Mouse (Mus musculus): ENCODE data around the gene Gnas. TPM values are rescaled to one million over a fixed set of nuclear protein-coding genes. Genes with fewer than 3 reads are reported as not detected.

Gnas gene
- polyA plus RNA-seq, 2 experiments = 286 to 302 TPM

GRCm38 (mm10) chr2:174260908-174261800 lies 23.0 kb upstream of the Gnas start:
- H3K27me3 ChIP-seq (ENCODE audit: control insufficient read depth, insufficient read depth, low read length) = no peaks in the 10 kb centered on the region
- H3K9me3 ChIP-seq (ENCODE audit: control insufficient read depth, low read length) = no peaks in the 10 kb centered on the region
- no peak overlapping the region for H3K27ac ChIP-seq
- H3K4me1 ChIP-seq (replicated peaks; ENCODE audit: control insufficient read depth in 2 of 2, insufficient read depth in 2 of 2, low read length in 1 of 2) = no peaks in the 10 kb centered on the region
- H3K9ac ChIP-seq (replicated peaks) = no peak overlapping the region
- WGBS (ENCODE audit: insufficient replicate concordance) = 20% methylated on average over 4 of the region's 4 CpGs
- H3K36me3 ChIP-seq (replicated peaks; ENCODE audit: control insufficient read depth, insufficient read depth, low read depth) = no peaks in the 10 kb centered on the region
- ATAC-seq (ENCODE audit: insufficient read depth) (no peak), DNase-seq (ENCODE audit: low read depth in 3 of 3, low spot score in 3 of 3) (no peak)
- TF ChIP-seq EP300 (IDR thresholded peaks at IDR 0.05; ENCODE audit: low read depth) (no peak), CTCF (IDR thresholded peaks at IDR 0.05; ENCODE audit: low read depth) (no peak)
- no peak overlapping the region for H3K4me2 ChIP-seq (ENCODE audit: low read depth)
- H3K4me3 ChIP-seq (ENCODE audit: insufficient read depth in 1 of 2, low read depth in 2 of 2, low read length in 2 of 2) = no peak overlapping the region

GRCm38 (mm10) chr2:174261801-174262200 lies 22.3 kb upstream of the Gnas start:
- DNase-seq (ENCODE audit: low read depth in 3 of 3, low spot score in 3 of 3) (no peak), ATAC-seq (ENCODE audit: insufficient read depth) (no peak)
- Histone ChIP-seq H3K4me1 (replicated peaks; ENCODE audit: control insufficient read depth in 2 of 2, insufficient read depth in 2 of 2, low read length in 1 of 2) (no peaks in the 10 kb centered on the region), H3K9ac (replicated peaks) (no peak overlapping the region), H3K4me3 (ENCODE audit: insufficient read depth in 1 of 2, low read depth in 2 of 2, low read length in 2 of 2) (no peak overlapping the region), H3K36me3 (replicated peaks; ENCODE audit: control insufficient read depth, insufficient read depth, low read depth) (no peaks in the 10 kb centered on the region), H3K4me2 (ENCODE audit: low read depth) (no peak overlapping the region), H3K9me3 (ENCODE audit: control insufficient read depth, low read length) (no peaks in the 10 kb centered on the region), H3K27me3 (ENCODE audit: control insufficient read depth, insufficient read depth, low read length) (no peaks in the 10 kb centered on the region), H3K27ac (no peak overlapping the region)
- 44% methylated on average over 6 of the region's 6 CpGs for WGBS (ENCODE audit: insufficient replicate concordance)
- TF ChIP-seq CTCF (IDR thresholded peaks at IDR 0.05; ENCODE audit: low read depth) (no peak), EP300 (IDR thresholded peaks at IDR 0.05; ENCODE audit: low read depth) (no peak)

- Histone ChIP-seq H3K27me3 (ENCODE audit: control insufficient read depth, insufficient read depth, low read length) (no peaks in the 10 kb centered on the region), H3K27ac (no peak overlapping the region), H3K36me3 (replicated peaks; ENCODE audit: control insufficient read depth, insufficient read depth, low read depth) (no peaks in the 10 kb centered on the region), H3K4me1 (replicated peaks; ENCODE audit: control insufficient read depth in 2 of 2, insufficient read depth in 2 of 2, low read length in 1 of 2) (no peaks in the 10 kb centered on the region), H3K9me3 (ENCODE audit: control insufficient read depth, low read length) (no peaks in the 10 kb centered on the region), H3K9ac (replicated peaks) (no peak overlapping the region), H3K4me3 (ENCODE audit: insufficient read depth in 1 of 2, low read depth in 2 of 2, low read length in 2 of 2) (no peak overlapping the region), H3K4me2 (ENCODE audit: low read depth) (no peak overlapping the region)
- DNase-seq (ENCODE audit: low read depth in 3 of 3, low spot score in 3 of 3) (no peak), ATAC-seq (ENCODE audit: insufficient read depth) (0 out of 2 replicates have a peak, but pooled peaks have one; percentile 7)
- TF ChIP-seq EP300 (IDR thresholded peaks at IDR 0.05; ENCODE audit: low read depth) (no peak), CTCF (IDR thresholded peaks at IDR 0.05; ENCODE audit: low read depth) (no peak)
- 43% methylated on average over 5 of the region's 5 CpGs for WGBS (ENCODE audit: insufficient replicate concordance)
Observed at GRCm38 (mm10) chr2:174263110-174263815, 20.9 kb upstream of the Gnas start.

GRCm38 (mm10) chr2:174264248-174264647 lies 19.9 kb upstream of the Gnas start:
- Histone ChIP-seq H3K4me1 (replicated peaks; ENCODE audit: control insufficient read depth in 2 of 2, insufficient read depth in 2 of 2, low read length in 1 of 2) (no peaks in the 10 kb centered on the region), H3K27ac (no peak overlapping the region), H3K9ac (replicated peaks) (no peak overlapping the region), H3K4me2 (ENCODE audit: low read depth) (no peak overlapping the region), H3K9me3 (ENCODE audit: control insufficient read depth, low read length) (no peaks in the 10 kb centered on the region), H3K36me3 (replicated peaks; ENCODE audit: control insufficient read depth, insufficient read depth, low read depth) (no peaks in the 10 kb centered on the region), H3K4me3 (ENCODE audit: insufficient read depth in 1 of 2, low read depth in 2 of 2, low read length in 2 of 2) (no peak overlapping the region), H3K27me3 (ENCODE audit: control insufficient read depth, insufficient read depth, low read length) (no peaks in the 10 kb centered on the region)
- TF ChIP-seq CTCF (IDR thresholded peaks at IDR 0.05; ENCODE audit: low read depth) = no peak
- no peak for TF ChIP-seq EP300 (IDR thresholded peaks at IDR 0.05; ENCODE audit: low read depth)
- ATAC-seq (ENCODE audit: insufficient read depth) = no peak
- WGBS (ENCODE audit: insufficient replicate concordance) = 70% methylated on average over 8 of the region's 8 CpGs
- DNase-seq (ENCODE audit: low read depth in 3 of 3, low spot score in 3 of 3) = no peak

GRCm38 (mm10) chr2:174270416-174270815 lies 13.7 kb upstream of the Gnas start:
- H3K4me1 ChIP-seq (replicated peaks; ENCODE audit: control insufficient read depth in 2 of 2, insufficient read depth in 2 of 2, low read length in 1 of 2) = no peaks in the 10 kb centered on the region
- H3K9ac ChIP-seq (replicated peaks) = no peak overlapping the region
- no peaks in the 10 kb centered on the region for H3K27me3 ChIP-seq (ENCODE audit: control insufficient read depth, insufficient read depth, low read length)
- TF ChIP-seq EP300 (IDR thresholded peaks at IDR 0.05; ENCODE audit: low read depth) (no peak), CTCF (IDR thresholded peaks at IDR 0.05; ENCODE audit: low read depth) (no peak)
- no peak overlapping the region for H3K4me3 ChIP-seq (ENCODE audit: insufficient read depth in 1 of 2, low read depth in 2 of 2, low read length in 2 of 2)
- ATAC-seq (ENCODE audit: insufficient read depth) (no peak), DNase-seq (ENCODE audit: low read depth in 3 of 3, low spot score in 3 of 3) (no peak)
- H3K4me2 ChIP-seq (ENCODE audit: low read depth) = no peak overlapping the region
- 69% methylated on average over 7 of the region's 7 CpGs for WGBS (ENCODE audit: insufficient replicate concordance)
- H3K27ac ChIP-seq = no peak overlapping the region
- H3K9me3 ChIP-seq (ENCODE audit: control insufficient read depth, low read length) = no peaks in the 10 kb centered on the region
- no peaks in the 10 kb centered on the region for H3K36me3 ChIP-seq (replicated peaks; ENCODE audit: control insufficient read depth, insufficient read depth, low read depth)
